Mouse (Mus musculus) activated CD4-positive, CD25-positive, alpha-beta regulatory T cell, adult 4 months (primary cell): ENCODE results near the gene Cyp2c23. TPM values are rescaled to one million over a fixed set of nuclear protein-coding genes. Genes with fewer than 3 reads are reported as not detected.

Source experiments
- ATAC-seq: one replicate; pipeline ENCODE4 v1.8.0; 2017
- polyA plus RNA-seq, 2 experiments: library from polyadenylated mRNA; unstranded; fragments of 100-300 nt; shearing (Covaris generic); gene quantifications; one replicate each; pipeline ENCODE4 v1.2.1; 2017

Cyp2c23 gene
- polyA plus RNA-seq, 2 experiments from 2014 or later = not detected

- no peak for ATAC-seq
Measured at GRCm38 (mm10) chr19:44023066-44023465, 5.9 kb downstream of the Cyp2c23 start.

GRCm38 (mm10) chr19:44021502-44021901, 7.5 kb downstream of the Cyp2c23 start:
- no peak for ATAC-seq

GRCm38 (mm10) chr19:44019739-44020138, 9.3 kb downstream of the Cyp2c23 start:
- ATAC-seq = no peak

GRCm38 (mm10) chr19:44013862-44014261, 15.1 kb downstream of the Cyp2c23 start:
- ATAC-seq = no peak

GRCm38 (mm10) chr19:44008784-44009183, 20.2 kb downstream of the Cyp2c23 start:
- no peak for ATAC-seq

GRCm38 (mm10) chr19:44007186-44007585, 21.8 kb downstream of the Cyp2c23 start:
- no peak for ATAC-seq

GRCm38 (mm10) chr19:44005025-44005424, 24.0 kb downstream of the Cyp2c23 start:
- ATAC-seq = no peak

GRCm38 (mm10) chr19:44004261-44004660, 24.7 kb downstream of the Cyp2c23 start:
- no peak for ATAC-seq

GRCm38 (mm10) chr19:44000720-44001119, 28.3 kb downstream of the Cyp2c23 start:
- no peak for ATAC-seq

- no peak for ATAC-seq
Measured at GRCm38 (mm10) chr19:44000061-44000460, 28.9 kb downstream of the Cyp2c23 start.

- ATAC-seq = no peak
Measured at GRCm38 (mm10) chr19:43998802-43999527, 30.0 kb downstream of the Cyp2c23 start.

GRCm38 (mm10) chr19:43998101-43998500, 30.9 kb downstream of the Cyp2c23 start:
- ATAC-seq = no peak

- no peak for ATAC-seq
Measured at GRCm38 (mm10) chr19:43995427-43995826, 33.6 kb downstream of the Cyp2c23 start.

GRCm38 (mm10) chr19:43992464-43992863, 36.5 kb downstream of the Cyp2c23 start:
- ATAC-seq = no peak

GRCm38 (mm10) chr19:43990362-43990761, 38.6 kb downstream of the Cyp2c23 start:
- ATAC-seq = no peak

GRCm38 (mm10) chr19:43986069-43986794, 42.8 kb downstream of the Cyp2c23 start, which contains the start of gene Cpn1:
Gene Cpn1, minus strand, starts transcription at chr19:43986556.
- ATAC-seq = no peak

GRCm38 (mm10) chr19:43981992-43982391, 47.0 kb downstream of the Cyp2c23 start:
- ATAC-seq = no peak

GRCm38 (mm10) chr19:43980711-43981110, 48.3 kb downstream of the Cyp2c23 start:
- ATAC-seq = no peak

GRCm38 (mm10) chr19:43977799-43978198, 51.2 kb downstream of the Cyp2c23 start:
- ATAC-seq = no peak

- no peak for ATAC-seq
Measured at GRCm38 (mm10) chr19:43976661-43977060, 52.3 kb downstream of the Cyp2c23 start.

- no peak for ATAC-seq
Measured at GRCm38 (mm10) chr19:43974221-43974620, 54.8 kb downstream of the Cyp2c23 start.

- no peak for ATAC-seq
Measured at GRCm38 (mm10) chr19:43973711-43974110, 55.3 kb downstream of the Cyp2c23 start.

- ATAC-seq = no peak
Measured at GRCm38 (mm10) chr19:43972129-43972528, 56.9 kb downstream of the Cyp2c23 start.

- ATAC-seq = no peak
Measured at GRCm38 (mm10) chr19:43968436-43969026, 60.5 kb downstream of the Cyp2c23 start.
